Mouse (Mus musculus): Measurements from ENCODE around the gene Bhlha9. TPM values are rescaled to one million over a fixed set of nuclear protein-coding genes. Genes with fewer than 3 reads are reported as not detected.

Bhlha9 gene
- polyA plus RNA-seq, 1 experiment from 2014 or later: 0.27 TPM

DNA sequence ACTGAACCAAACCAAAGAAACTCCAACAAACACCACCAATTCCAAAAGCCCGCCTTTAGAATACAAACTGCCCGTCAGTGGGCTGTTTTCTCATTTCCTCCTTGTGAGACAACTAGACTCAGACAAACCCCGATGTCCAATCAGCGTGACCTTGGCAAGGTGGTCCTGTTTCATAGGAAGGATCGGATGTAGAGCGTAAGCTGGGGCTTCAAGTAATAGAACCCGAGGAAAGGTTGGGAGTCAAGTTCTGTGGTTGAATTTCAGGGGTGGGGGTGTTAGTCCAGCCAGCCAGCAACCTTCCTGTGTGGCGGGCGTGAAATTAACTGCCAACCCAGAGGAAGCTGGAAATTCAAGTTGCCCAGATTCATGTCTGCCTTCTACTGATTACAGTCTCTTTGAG, 27.2 kb upstream of the Bhlha9 start:
- Histone ChIP-seq H3K36me3 (no peaks in the 10 kb centered on the region), H3K4me2 (replicated peaks) (0 out of 2 replicates have a peak overlapping the region, but pooled peaks have one; percentile 59), H3K9ac (no peak overlapping the region), H3K9me3 (no peaks in the 10 kb centered on the region), H3K4me1 (peaks cover 29% of the 10 kb centered on the region), H3K27me3 (replicated peaks) (no peaks in the 10 kb centered on the region), H3K27ac (peak overlapping the region; percentile 55; the same call in 1 of the 2 replicates), H3K4me3 (no peak overlapping the region)
- no peak for ATAC-seq (ENCODE audit: low FRiP score, low read depth)
- WGBS: 77% methylated on average over 9 of the region's 9 CpGs

DNA sequence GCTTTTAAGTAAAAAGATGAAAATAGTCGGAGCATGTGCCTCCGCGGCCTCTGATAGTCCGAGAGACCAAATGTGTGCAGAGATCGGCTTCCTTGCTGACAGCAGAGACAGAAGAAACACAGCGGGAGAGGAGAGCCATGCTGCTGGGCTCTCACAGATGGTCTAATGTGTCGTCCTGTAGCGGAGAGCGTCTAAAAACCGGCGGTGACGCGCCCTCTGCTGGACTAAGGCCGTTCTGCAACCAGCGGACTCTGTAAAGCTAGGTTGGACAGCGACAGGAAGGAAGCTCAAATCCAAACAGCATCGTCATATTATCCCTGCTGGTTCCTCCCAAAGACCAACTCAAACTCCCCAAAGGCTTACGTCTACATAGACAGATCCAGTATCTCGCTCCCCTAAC, 26.3 kb upstream of the Bhlha9 start:
- Histone ChIP-seq H3K27me3 (replicated peaks) (no peaks in the 10 kb centered on the region), H3K9ac (no peak overlapping the region), H3K9me3 (no peaks in the 10 kb centered on the region), H3K36me3 (no peaks in the 10 kb centered on the region), H3K4me1 (peaks cover 29% of the 10 kb centered on the region), H3K4me2 (replicated peaks) (peak overlapping the region; percentile 59), H3K27ac (no peak overlapping the region), H3K4me3 (peak overlapping the region; percentile 18; the same call in 1 of the 2 replicates)
- peak; percentile 48 for ATAC-seq (ENCODE audit: low FRiP score, low read depth)
- WGBS: under 1% methylated on average over 19 of the region's 19 CpGs

DNA sequence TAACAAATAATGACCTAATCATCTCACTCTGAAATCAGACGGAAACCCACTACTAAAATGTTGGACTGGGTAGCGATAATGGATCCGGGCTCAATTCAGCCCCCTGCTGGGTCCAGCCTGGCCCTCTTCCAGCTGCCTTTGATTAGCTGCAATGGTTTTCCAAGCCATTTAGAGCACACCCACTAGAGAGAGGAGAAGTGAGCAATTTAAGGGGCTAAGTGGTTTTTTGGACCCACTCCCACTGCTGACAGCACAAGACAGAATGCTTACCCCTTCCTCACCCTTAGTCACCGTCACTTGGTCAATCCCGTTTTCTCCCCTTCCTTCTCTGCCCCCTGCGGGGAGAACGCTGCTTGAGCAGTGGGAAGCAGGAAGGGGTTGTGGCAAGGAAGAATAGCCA, 25.2 kb upstream of the Bhlha9 start:
- ATAC-seq (ENCODE audit: low FRiP score, low read depth): peak; percentile 69
- Histone ChIP-seq H3K27me3 (replicated peaks) (no peaks in the 10 kb centered on the region), H3K36me3 (no peaks in the 10 kb centered on the region), H3K4me3 (peak overlapping the region; percentile 15; the same call in 1 of the 2 replicates), H3K4me2 (replicated peaks) (peak overlapping the region; percentile 53), H3K4me1 (peaks cover 29% of the 10 kb centered on the region), H3K9ac (no peak overlapping the region), H3K9me3 (no peaks in the 10 kb centered on the region), H3K27ac (0 out of 2 replicates have a peak overlapping the region, but pooled peaks have one; percentile 42)
- WGBS: 0% methylated on average over 7 of the region's 7 CpGs

GRCm38 (mm10) chr11:76647500-76647899, 24.8 kb upstream of the Bhlha9 start:
- H3K9ac ChIP-seq: peak overlapping the region; percentile 8; the same call in 1 of the 2 replicates
- H3K36me3 ChIP-seq: no peaks in the 10 kb centered on the region
- 5% methylated on average over 9 of the region's 9 CpGs for WGBS
- peak overlapping the region; percentile 15; the same call in 1 of the 2 replicates for H3K4me3 ChIP-seq
- H3K27me3 ChIP-seq (replicated peaks): no peaks in the 10 kb centered on the region
- peak overlapping the region; percentile 53 for H3K4me2 ChIP-seq (replicated peaks)
- 0 out of 2 replicates have a peak overlapping the region, but pooled peaks have one; percentile 42 for H3K27ac ChIP-seq
- H3K9me3 ChIP-seq: no peaks in the 10 kb centered on the region
- peak; percentile 45; the same call in 1 of the 2 replicates for ATAC-seq (ENCODE audit: low FRiP score, low read depth)
- peaks cover 33% of the 10 kb centered on the region for H3K4me1 ChIP-seq

DNA sequence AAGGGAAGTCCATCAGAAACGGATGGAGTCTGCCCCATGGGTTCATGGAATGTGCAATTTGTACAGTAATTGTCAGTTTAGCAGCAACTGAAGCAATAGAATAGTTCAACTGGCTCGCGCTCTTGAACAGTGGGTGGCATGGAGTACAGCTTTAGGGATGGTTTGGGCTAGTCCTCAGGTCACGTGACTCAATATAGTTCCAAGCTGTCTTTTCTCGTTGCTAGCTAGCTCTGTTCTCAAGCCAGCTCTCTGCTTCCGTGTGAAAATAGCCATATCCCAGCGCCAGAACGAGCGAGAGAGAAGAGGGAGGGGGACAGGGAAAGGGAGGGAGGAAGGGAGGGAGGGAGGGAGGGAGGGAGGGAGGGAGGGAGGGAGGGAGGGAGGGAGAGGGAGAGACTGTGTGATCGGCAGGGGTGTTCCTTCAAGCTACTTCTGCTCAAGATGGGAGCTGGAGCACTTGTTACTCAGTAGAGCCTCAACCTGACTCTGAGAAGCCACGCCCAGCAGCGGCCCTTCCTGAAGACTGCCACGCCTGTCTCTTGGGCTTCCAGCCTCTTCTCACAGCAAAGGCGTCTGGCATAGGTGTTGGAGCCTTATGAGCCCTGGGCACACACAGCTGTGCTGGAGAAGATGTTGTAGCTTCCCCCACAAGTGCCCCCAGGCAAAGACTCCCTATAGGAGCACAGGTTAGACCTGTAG, 21.3 kb upstream of the Bhlha9 start:
- WGBS: 64% methylated on average over 14 of the region's 14 CpGs
- H3K9ac ChIP-seq: no peak overlapping the region
- peaks cover 21% of the 10 kb centered on the region for H3K4me1 ChIP-seq
- no peaks in the 10 kb centered on the region for H3K36me3 ChIP-seq
- no peaks in the 10 kb centered on the region for H3K27me3 ChIP-seq (replicated peaks)
- no peak for ATAC-seq (ENCODE audit: low FRiP score, low read depth)
- H3K4me3 ChIP-seq: no peak overlapping the region
- H3K9me3 ChIP-seq: no peaks in the 10 kb centered on the region
- H3K4me2 ChIP-seq (replicated peaks): no peak overlapping the region
- H3K27ac ChIP-seq: no peak overlapping the region

GRCm38 (mm10) chr11:76652838-76653334, 19.4 kb upstream of the Bhlha9 start:
- WGBS: 48% methylated on average over 3 of the region's 3 CpGs
- 0 out of 2 replicates have a peak, but pooled peaks have one; percentile 48 for ATAC-seq (ENCODE audit: low FRiP score, low read depth)

DNA sequence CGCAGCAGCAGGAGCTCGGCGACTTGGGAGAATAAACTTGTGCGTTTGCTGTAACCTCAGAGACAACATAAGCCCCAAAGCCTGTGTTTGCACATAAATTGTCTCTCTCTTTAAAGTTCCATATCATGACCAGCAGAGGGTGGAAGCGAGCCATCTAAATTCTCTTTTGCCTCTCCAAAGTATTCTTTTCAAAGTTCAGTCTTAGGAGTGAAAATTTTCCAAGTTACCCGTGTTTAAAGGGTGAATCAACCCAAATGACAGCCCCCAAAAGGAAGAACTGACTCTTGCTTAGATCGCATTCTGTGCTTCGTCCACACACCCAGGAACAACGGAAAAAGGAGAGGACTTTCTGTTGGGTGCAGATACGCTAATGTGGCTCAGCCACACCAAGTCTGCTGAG, 17.2 kb upstream of the Bhlha9 start:
- Histone ChIP-seq H3K9ac (no peak overlapping the region), H3K4me3 (no peak overlapping the region), H3K27ac (no peak overlapping the region), H3K4me1 (peaks cover 14% of the 10 kb centered on the region), H3K27me3 (replicated peaks) (no peaks in the 10 kb centered on the region), H3K4me2 (replicated peaks) (peak overlapping the region; percentile 35), H3K36me3 (no peaks in the 10 kb centered on the region), H3K9me3 (no peaks in the 10 kb centered on the region)
- WGBS: 11% methylated on average over 10 of the region's 10 CpGs
- ATAC-seq (ENCODE audit: low FRiP score, low read depth): no peak

More at GRCm38 (mm10) chr11:76652838-76653334, 19.4 kb upstream of the Bhlha9 start:
- no peak overlapping the region for H3K4me2 ChIP-seq (replicated peaks)
- H3K4me3 ChIP-seq: no peak overlapping the region
- no peak overlapping the region for H3K9ac ChIP-seq
- no peaks in the 10 kb centered on the region for H3K36me3 ChIP-seq
- H3K27ac ChIP-seq: no peak overlapping the region
- H3K9me3 ChIP-seq: no peaks in the 10 kb centered on the region
- H3K4me1 ChIP-seq: peaks cover 5% of the 10 kb centered on the region; the same call in 1 of the 2 replicates
- no peaks in the 10 kb centered on the region for H3K27me3 ChIP-seq (replicated peaks)

GRCm38 (mm10) chr11:76657450-76657970, 14.8 kb upstream of the Bhlha9 start:
- Histone ChIP-seq H3K4me1 (peaks cover 10% of the 10 kb centered on the region), H3K9me3 (no peaks in the 10 kb centered on the region), H3K4me3 (no peak overlapping the region), H3K36me3 (no peaks in the 10 kb centered on the region), H3K27ac (no peak overlapping the region), H3K9ac (no peak overlapping the region), H3K4me2 (replicated peaks) (no peak overlapping the region), H3K27me3 (replicated peaks) (no peaks in the 10 kb centered on the region)
- no peak for ATAC-seq (ENCODE audit: low FRiP score, low read depth)
- WGBS: 43% methylated on average over 4 of the region's 4 CpGs

DNA sequence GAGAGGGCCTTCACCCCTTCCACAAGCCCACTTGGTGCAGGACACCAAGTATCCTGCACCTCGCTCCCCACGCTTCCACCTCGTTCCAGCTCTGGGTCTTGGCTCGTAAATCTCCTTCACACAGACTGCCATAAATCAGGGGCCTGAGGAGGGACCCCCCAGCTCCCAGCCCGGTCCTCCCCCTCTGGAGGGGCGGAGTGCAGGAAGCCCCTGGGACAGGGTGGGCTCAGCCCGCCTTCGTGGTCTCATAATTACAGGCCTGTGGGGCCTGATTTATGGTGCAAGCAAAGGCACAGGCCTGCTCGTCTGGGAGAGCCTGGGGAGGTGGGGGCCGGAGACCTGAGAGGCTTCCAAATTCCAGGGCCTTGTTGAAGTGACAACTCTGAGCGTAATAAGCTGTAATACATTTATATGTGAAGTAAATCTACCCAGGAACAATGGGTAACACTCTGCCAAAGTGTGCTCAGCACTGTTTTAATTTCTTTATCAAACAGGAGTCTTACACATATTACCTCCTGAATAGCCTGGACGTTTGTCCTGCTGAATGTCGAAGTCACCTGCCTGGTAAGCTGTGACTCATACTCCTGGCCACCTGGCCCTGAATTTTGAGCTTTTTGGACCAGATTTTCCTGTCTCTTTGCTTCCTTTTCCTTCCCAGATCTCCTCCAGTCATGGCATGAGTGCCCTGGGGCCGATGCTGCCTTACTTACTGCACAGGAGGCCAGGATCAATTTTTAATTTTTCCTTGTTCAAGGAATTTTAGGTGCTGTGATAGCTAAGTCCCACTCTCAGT, 12.9 kb upstream of the Bhlha9 start:
- Histone ChIP-seq H3K9me3 (no peaks in the 10 kb centered on the region), H3K27me3 (replicated peaks) (no peaks in the 10 kb centered on the region), H3K9ac (no peak overlapping the region), H3K4me1 (peaks cover 9% of the 10 kb centered on the region), H3K36me3 (no peaks in the 10 kb centered on the region), H3K4me3 (no peak overlapping the region), H3K27ac (no peak overlapping the region), H3K4me2 (replicated peaks) (peak overlapping the region; percentile 1; the same call in 1 of the 2 replicates)
- WGBS: 25% methylated on average over 14 of the region's 14 CpGs
- ATAC-seq (ENCODE audit: low FRiP score, low read depth): no peak

DNA sequence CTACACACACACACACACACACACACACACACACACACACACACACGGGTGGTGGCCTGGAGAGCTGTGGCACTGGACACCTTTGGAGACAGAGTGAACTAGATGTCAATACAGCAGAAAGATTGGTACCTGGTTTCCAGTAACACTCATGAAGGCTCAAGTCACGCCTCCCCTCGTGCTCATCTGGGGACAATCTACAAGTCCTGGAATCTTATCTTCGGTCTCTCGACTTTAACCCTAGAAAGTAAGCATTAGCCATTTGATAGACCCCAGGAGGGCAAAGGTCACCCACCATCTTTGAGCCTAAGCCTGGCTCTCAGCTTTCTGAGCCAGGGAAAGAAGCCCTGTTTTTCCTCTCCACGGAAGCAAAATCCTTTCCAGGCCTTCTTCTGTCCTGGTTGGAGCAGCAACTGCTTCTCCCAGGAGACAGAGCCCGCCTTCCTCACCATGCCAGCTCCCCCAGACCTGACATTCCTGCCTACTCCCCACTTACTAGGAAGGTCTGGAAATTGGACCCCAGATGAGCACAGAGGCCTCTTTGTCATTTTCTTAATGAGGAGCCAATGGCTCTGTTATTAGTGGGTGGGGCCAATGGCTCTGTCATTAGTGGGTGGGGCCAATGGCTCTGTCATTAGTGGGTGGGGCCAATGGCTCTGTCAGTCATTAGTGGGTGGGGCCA, 10.3 kb upstream of the Bhlha9 start:
- 73% methylated on average over 7 of the region's 7 CpGs for WGBS
- H3K4me3 ChIP-seq: no peak overlapping the region
- H3K4me2 ChIP-seq (replicated peaks): no peak overlapping the region
- no peak overlapping the region for H3K9ac ChIP-seq
- peaks cover 9% of the 10 kb centered on the region for H3K4me1 ChIP-seq
- no peak overlapping the region for H3K27ac ChIP-seq
- ATAC-seq (ENCODE audit: low FRiP score, low read depth): no peak
- H3K27me3 ChIP-seq (replicated peaks): peaks cover 10% of the 10 kb centered on the region
- no peaks in the 10 kb centered on the region for H3K9me3 ChIP-seq
- H3K36me3 ChIP-seq: no peaks in the 10 kb centered on the region

DNA sequence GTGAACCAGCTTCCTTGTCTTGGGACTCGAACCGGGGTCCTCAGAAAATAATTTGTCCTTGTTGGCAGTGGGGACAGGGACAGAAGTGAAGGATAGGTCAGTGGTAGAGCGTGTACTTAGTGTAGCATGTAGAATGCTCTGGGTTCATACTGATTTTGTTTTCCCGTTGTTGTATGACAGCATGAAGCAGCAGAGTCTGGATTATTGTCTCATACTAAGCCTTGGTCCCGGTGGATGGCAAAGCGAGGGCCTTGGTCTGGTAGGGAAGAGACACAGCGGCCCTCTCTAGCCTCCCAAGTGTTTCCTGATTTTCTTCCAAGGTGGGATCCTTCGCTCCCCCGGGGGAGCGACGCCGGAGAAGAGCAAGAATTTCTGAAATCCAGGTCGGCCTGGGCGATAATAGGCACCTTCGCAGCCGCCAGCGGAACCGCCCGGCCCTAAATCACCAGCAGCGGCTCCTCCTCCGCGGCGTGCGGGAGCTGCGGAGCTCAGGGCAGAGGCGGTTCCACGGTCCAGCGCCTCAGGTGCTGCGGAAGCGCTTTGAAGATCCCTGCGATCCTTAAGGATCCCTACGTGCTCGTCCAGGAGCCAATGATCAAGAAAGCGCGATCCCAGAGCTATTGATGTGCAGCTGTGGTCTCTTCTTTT, 6.1 kb upstream of the Bhlha9 start:
- Histone ChIP-seq H3K27me3 (replicated peaks) (peaks cover 44% of the 10 kb centered on the region), H3K4me2 (replicated peaks) (peak overlapping the region; percentile 66), H3K27ac (no peak overlapping the region), H3K36me3 (no peaks in the 10 kb centered on the region), H3K4me3 (peak overlapping the region; percentile 26), H3K9me3 (no peaks in the 10 kb centered on the region), H3K4me1 (no peaks in the 10 kb centered on the region; the same call in 1 of the 2 replicates), H3K9ac (peak overlapping the region; percentile 52)
- WGBS: 8% methylated on average over 35 of the region's 35 CpGs
- no peak for ATAC-seq (ENCODE audit: low FRiP score, low read depth)
